ENCODE assay signal across 8 mouse cellular contexts in the genomic region with DNA sequence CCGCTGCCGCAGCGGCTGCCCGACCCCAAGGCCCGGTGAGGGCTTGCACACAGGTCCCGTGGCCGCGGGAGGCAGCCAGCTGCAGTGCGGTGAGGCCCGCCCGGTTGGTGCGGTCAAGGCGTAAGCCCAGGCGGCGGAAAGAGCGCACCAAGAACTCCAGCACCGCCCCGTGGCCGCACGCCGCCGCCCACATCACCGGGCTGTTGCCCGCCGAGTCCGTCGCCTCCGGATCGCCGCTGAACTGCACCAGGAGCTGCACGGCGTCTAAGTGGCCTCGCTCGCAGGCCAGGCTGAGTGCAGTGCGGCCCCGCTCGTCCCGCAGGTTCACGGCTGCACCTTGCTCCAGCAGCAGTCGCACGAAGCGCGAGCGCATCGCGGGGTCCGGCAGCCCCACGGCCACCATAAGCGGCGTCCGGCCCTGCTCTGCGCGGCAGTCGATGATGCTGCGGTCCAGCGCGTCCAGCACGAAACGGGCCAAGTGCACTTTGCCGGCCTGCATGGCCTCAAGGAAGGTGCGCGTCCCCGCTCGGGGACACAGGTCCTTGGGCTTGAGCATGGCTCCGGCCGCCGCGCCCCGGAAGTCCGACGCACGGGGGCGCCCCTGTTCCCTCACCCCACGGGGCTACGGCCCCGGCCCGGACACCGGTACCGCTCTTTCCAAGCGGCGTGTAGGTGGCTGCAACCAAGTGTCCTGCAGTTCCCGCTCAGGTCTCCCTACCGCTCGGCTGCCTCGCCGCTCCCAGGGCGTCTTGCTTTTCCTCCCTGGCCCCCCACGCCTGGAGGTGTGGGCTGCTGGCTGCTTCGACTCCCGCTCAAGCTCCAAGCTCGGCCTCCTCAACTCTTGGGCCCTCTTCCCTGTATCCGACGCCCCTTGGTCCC. TPM values are rescaled to one million over a fixed set of nuclear protein-coding genes. Genes with fewer than 3 reads are reported as not detected.
DNase-seq lines count a peak whose midpoint lies in the region; ATAC-seq and TF ChIP-seq lines count a peak whose summit lies in the region.

No protein-coding gene starts in this region.

- H3K9ac ChIP-seq in heart, postnatal 0 days (replicated peaks; ENCODE audit: low read depth, low read length), result peak overlapping the region; percentile 69
- H3K9ac ChIP-seq in midbrain, embryonic 12.5 days (replicated peaks), result peak overlapping the region; percentile 47; the same call in 1 of the 2 replicates

- DNase-seq in spleen, adult 18-20 months, result peak; percentile 36 to 69
- no peak for DNase-seq in spleen, adult 12 weeks (ENCODE audit: low spot score)
- peak; percentile 70 for DNase-seq in embryo, embryonic 10 days (ENCODE audit: low spot score)
- peak; percentile 45 for DNase-seq in heart, postnatal 0 days (ENCODE audit: low spot score)
- DNase-seq in limb, embryonic 10.5 days (ENCODE audit: low spot score), result peak; percentile 76
- DNase-seq in thymus, postnatal 4 days, result peak; percentile 56
- DNase-seq in c-Kit-positive CD71-positive TER-119-positive erythroid progenitor cells, embryonic 14.5 days (ENCODE audit: low spot score), result no peak

- H3K4me2 ChIP-seq in heart, postnatal 0 days (ENCODE audit: low read depth, low read length), result peak overlapping the region; percentile 86
- peak overlapping the region; percentile 73 for H3K4me2 ChIP-seq in midbrain, embryonic 12.5 days (replicated peaks)

- no peaks in the 10 kb centered on the region for H3K9me3 ChIP-seq in heart, postnatal 0 days (replicated peaks; ENCODE audit: control insufficient read depth, low read length)
- no peaks in the 10 kb centered on the region for H3K9me3 ChIP-seq in limb, embryonic 10.5 days (replicated peaks)
- no peaks in the 10 kb centered on the region for H3K9me3 ChIP-seq in midbrain, embryonic 12.5 days

- peak; percentile 48 for ATAC-seq in heart, postnatal 0 days (ENCODE audit: insufficient read depth, low read depth)
- ATAC-seq in midbrain, embryonic 12.5 days (ENCODE audit: low FRiP score, low read depth), result peak; percentile 36

- peak overlapping the region; percentile 54 for H3K4me3 ChIP-seq in heart, postnatal 0 days (ENCODE audit: low read depth, low read length)
- peak overlapping the region; percentile 50 for H3K4me3 ChIP-seq in limb, embryonic 10.5 days
- peak overlapping the region; percentile 45 for H3K4me3 ChIP-seq in midbrain, embryonic 12.5 days

- peaks cover 49% of the 10 kb centered on the region for H3K27me3 ChIP-seq in heart, postnatal 0 days (ENCODE audit: control insufficient read depth, insufficient read depth, low read length)
- H3K27me3 ChIP-seq in limb, embryonic 10.5 days (ENCODE audit: low read depth, poor library complexity, severe bottlenecking), result peaks cover 99% of the 10 kb centered on the region
- H3K27me3 ChIP-seq in midbrain, embryonic 12.5 days, result peaks cover 98% of the 10 kb centered on the region

- peaks cover 32% of the 10 kb centered on the region for H3K4me1 ChIP-seq in heart, postnatal 0 days (ENCODE audit: control insufficient read depth, insufficient read depth)
- peaks cover 45% of the 10 kb centered on the region for H3K4me1 ChIP-seq in limb, embryonic 10.5 days
- peaks cover 45% of the 10 kb centered on the region for H3K4me1 ChIP-seq in midbrain, embryonic 12.5 days

- no peak for TF ChIP-seq EP300 in heart, postnatal 0 days (IDR thresholded peaks at IDR 0.05; ENCODE audit: low read depth)

- TF ChIP-seq CTCF in heart, postnatal 0 days (IDR thresholded peaks at IDR 0.05; ENCODE audit: low read depth), result peak; percentile 34

- no peaks in the 10 kb centered on the region for H3K36me3 ChIP-seq in heart, postnatal 0 days (replicated peaks; ENCODE audit: control insufficient read depth, insufficient read depth, low read length)
- H3K36me3 ChIP-seq in limb, embryonic 10.5 days, result no peaks in the 10 kb centered on the region
- H3K36me3 ChIP-seq in midbrain, embryonic 12.5 days, result no peaks in the 10 kb centered on the region

- peak overlapping the region; percentile 86 for H3K27ac ChIP-seq in heart, postnatal 0 days (ENCODE audit: low read depth)
- H3K27ac ChIP-seq in limb, embryonic 10.5 days, result peak overlapping the region; percentile 47
- no peak overlapping the region for H3K27ac ChIP-seq in midbrain, embryonic 12.5 days (replicated peaks)

- under 1% methylated on average over 91 of the region's 93 CpGs for WGBS in heart, postnatal 0 days
- under 1% methylated on average over 93 of the region's 93 CpGs for whole genome bisulfite sequencing in limb, embryonic 10.5 days
- WGBS in midbrain, embryonic 12.5 days, result under 1% methylated on average over 87 of the region's 93 CpGs

RNA-seq across cellular contexts. Expression of a gene that starts 0.6 kb away (rescaled TPM):
- 7.6 and 14.3 TPM in 2 replicates for total RNA-seq in heart, postnatal 0 days (2014; rRNA removed; ENCODE audit: low replicate concordance)
- 1.6 and 2.0 TPM in 2 replicates for polyA plus RNA-seq in heart, postnatal 0 days (2015; fragmentation: Nextera tagmentation; extraction: Ambion mirVana)
- polyA plus RNA-seq in limb, embryonic 10.5 days (2016; fragmentation: Nextera tagmentation; extraction: Ambion mirVana), result not detected in 2 replicates
- not detected in 2 replicates for polyA plus RNA-seq in midbrain, embryonic 12.5 days (2016; fragmentation: Nextera tagmentation; extraction: Ambion mirVana)

RNA-seq across cellular contexts. Expression of a gene that starts 25.1 kb away (rescaled TPM):
- total RNA-seq in heart, postnatal 0 days (2014; rRNA removed; ENCODE audit: low replicate concordance), result 1.6 and 7.6 TPM in 2 replicates
- 2.0 and 2.6 TPM in 2 replicates for polyA plus RNA-seq in heart, postnatal 0 days (2015; fragmentation: Nextera tagmentation; extraction: Ambion mirVana)
- polyA plus RNA-seq in limb, embryonic 10.5 days (2016; fragmentation: Nextera tagmentation; extraction: Ambion mirVana), result 0.28 and 0.36 TPM in 2 replicates
- 0.17 and 0.50 TPM in 2 replicates for polyA plus RNA-seq in midbrain, embryonic 12.5 days (2016; fragmentation: Nextera tagmentation; extraction: Ambion mirVana)

RNA-seq across cellular contexts. Expression of a gene that starts 40.0 kb away (rescaled TPM):
- total RNA-seq in heart, postnatal 0 days (2014; rRNA removed; ENCODE audit: low replicate concordance), result 16.8 and 17.0 TPM in 2 replicates
- polyA plus RNA-seq in heart, postnatal 0 days (2015; fragmentation: Nextera tagmentation; extraction: Ambion mirVana), result 7.9 and 9.0 TPM in 2 replicates
- 0.65 and 0.75 TPM in 2 replicates for polyA plus RNA-seq in limb, embryonic 10.5 days (2016; fragmentation: Nextera tagmentation; extraction: Ambion mirVana)
- polyA plus RNA-seq in midbrain, embryonic 12.5 days (2016; fragmentation: Nextera tagmentation; extraction: Ambion mirVana), result 4.9 and 5.8 TPM in 2 replicates

RNA-seq across cellular contexts. Expression of a gene that starts 42.4 kb away (rescaled TPM):
- 39.4 and 44.2 TPM in 2 replicates for total RNA-seq in heart, postnatal 0 days (2014; rRNA removed; ENCODE audit: low replicate concordance)
- 39.9 and 48.4 TPM in 2 replicates for polyA plus RNA-seq in heart, postnatal 0 days (2015; fragmentation: Nextera tagmentation; extraction: Ambion mirVana)
- polyA plus RNA-seq in limb, embryonic 10.5 days (2016; fragmentation: Nextera tagmentation; extraction: Ambion mirVana), result 16.1 and 16.3 TPM in 2 replicates
- 25.1 TPM in 2 replicates for polyA plus RNA-seq in midbrain, embryonic 12.5 days (2016; fragmentation: Nextera tagmentation; extraction: Ambion mirVana)

RNA-seq across cellular contexts. Expression of a gene that starts 59.3 kb away (rescaled TPM):
- total RNA-seq in heart, postnatal 0 days (2014; rRNA removed; ENCODE audit: low replicate concordance), result 5.7 and 6.8 TPM in 2 replicates
- polyA plus RNA-seq in heart, postnatal 0 days (2015; fragmentation: Nextera tagmentation; extraction: Ambion mirVana), result 3.3 and 3.4 TPM in 2 replicates
- 0.05 and 0.08 TPM in 2 replicates for polyA plus RNA-seq in limb, embryonic 10.5 days (2016; fragmentation: Nextera tagmentation; extraction: Ambion mirVana)
- 1.9 and 2.2 TPM in 2 replicates for polyA plus RNA-seq in midbrain, embryonic 12.5 days (2016; fragmentation: Nextera tagmentation; extraction: Ambion mirVana)

Comparison
In these comparisons a context has a peak if more than half of its experiments do, and no peak if none do; other contexts are left out.
1. DNase-seq: peak in spleen, adult 18-20 months (2 of 2), embryo, embryonic 10 days (single experiment), heart, postnatal 0 days (single experiment), limb, embryonic 10.5 days (single experiment) and thymus, postnatal 4 days (single experiment); none in spleen, adult 12 weeks (single experiment) and c-Kit-positive CD71-positive TER-119-positive erythroid progenitor cells, embryonic 14.5 days (single experiment).
2. Peak in every context shown above with its lines, with median percentiles within 50 percentile points of each other: H3K4me3 ChIP-seq.